Mouse (Mus musculus) gastrocnemius, postnatal 36 days (tissue): ENCODE data around the gene Olfr1333. TPM values are rescaled to one million over a fixed set of nuclear protein-coding genes. Genes with fewer than 3 reads are reported as not detected.
"Not testable (repeated sequence)": the region's sequence is repeated elsewhere in the genome, so short reads cannot be mapped to it uniquely, and the experiment has no call there.

Experiments used
- DNase-seq, 2 experiments: peaks; one replicate each; pipeline ENCODE4 v3.0.0; 2022
- intact Hi-C: fragments of 180-260 bp; cut with DNase I; formaldehyde crosslinking; loops from one replicate; pipeline ENCODE4 v1.15.1; 2025
- long read RNA-seq, 2 experiments: library from polyadenylated mRNA; stranded (forward); transcript quantifications; one replicate each; pipeline ENCODE4 v2.0.0; 2021
- total RNA-seq, 2 experiments: library from RNA; stranded (reverse); gene quantifications; 2 replicates each; pipeline ENCODE4 v1.2.3; 2021

Olfr1333 gene
- total RNA-seq = not detected
- long read RNA-seq, experiment 1 = 0 reads
- long read RNA-seq, experiment 2 = 0 reads

GRCm38 (mm10) chr4:118836179-118836578 lies at the start of gene Olfr1333:
Gene Olfr1333 (minus strand): TSS chr4:118836279.
- no peak for DNase-seq
- intact Hi-C loops = no loop called here

DNA sequence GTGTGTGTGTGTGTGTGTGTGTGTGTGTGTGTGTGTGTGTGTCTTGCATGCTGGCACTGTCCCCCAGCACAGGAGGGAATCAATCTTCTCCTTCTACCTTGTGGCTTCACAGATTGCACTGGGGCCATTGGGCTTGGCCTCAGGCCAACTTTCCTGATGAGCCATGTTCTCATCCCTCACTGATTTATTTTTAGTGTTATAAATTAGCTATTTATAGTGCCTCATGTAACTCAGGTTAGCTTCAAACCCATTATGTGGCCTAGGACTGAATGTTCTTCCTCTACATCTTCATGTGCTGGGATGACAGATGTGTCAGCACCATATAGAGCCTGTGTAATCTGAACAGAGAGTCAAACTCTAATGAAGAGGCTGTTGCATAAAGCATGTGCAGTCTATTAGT lies 31.5 kb upstream of the Olfr1333 start:
- DNase-seq = no peak
- intact Hi-C loops = no loop called here

- intact Hi-C loops = no loop called here
- no peak for DNase-seq
Measured at GRCm38 (mm10) chr4:118864349-118864748, 28.3 kb upstream of the Olfr1333 start, which contains the start of gene Olfr1331. Gene Olfr1331 (plus strand): TSS chr4:118864649.

DNA sequence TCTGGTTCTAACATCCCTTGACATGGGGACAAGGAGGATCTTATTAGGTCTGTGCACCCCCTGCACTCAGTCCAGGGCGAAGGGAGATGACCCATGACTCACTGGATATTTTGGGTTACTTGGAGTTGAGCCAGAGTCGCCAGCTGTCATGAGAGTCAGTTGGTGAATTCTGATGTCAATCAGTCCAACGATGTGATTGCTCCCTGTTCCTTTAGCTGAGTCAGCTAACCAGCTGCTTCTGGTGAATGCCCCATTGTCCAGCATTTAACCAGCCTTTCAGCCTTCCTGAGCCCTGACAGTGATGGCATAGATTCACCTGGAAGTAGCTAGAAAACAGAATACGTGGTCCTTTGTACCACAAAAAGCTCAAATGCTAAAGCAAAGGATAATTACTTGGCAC lies 26.6 kb upstream of the Olfr1333 start:
- intact Hi-C loops = no loop called here
- peak in 1 of 2 experiments; percentile 5 for DNase-seq

GRCm38 (mm10) chr4:118861791-118862190 lies 25.7 kb upstream of the Olfr1333 start:
- intact Hi-C loops = no loop called here
- no peak for DNase-seq

DNA sequence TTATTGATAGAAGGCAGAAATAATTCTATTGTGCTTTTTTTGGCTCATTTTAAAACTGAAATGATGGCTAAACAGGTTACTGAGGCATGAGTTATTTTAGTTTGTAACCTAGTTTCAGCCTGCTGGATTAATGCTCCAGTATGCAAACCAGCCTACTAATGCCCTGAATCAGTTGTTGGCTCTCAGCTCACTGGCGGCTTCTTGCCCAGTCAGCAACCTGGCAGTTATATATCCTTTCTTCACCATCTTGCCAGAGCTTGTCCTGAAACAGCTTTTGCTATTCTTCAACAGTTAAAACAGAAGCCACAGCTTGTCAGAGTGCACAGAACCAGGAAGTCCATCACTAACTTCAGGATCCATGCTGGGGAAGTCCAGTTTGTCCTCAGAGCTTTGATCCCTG lies 17.2 kb downstream of the Olfr1333 start:
- intact Hi-C loops = no loop called here
- DNase-seq = no peak

- intact Hi-C loops = no loop called here
- DNase-seq = no peak
Measured at GRCm38 (mm10) chr4:118809844-118810243, 26.2 kb downstream of the Olfr1333 start, which contains the start of gene Olfr1335. Gene Olfr1335 (minus strand): TSS chr4:118809944.

DNA sequence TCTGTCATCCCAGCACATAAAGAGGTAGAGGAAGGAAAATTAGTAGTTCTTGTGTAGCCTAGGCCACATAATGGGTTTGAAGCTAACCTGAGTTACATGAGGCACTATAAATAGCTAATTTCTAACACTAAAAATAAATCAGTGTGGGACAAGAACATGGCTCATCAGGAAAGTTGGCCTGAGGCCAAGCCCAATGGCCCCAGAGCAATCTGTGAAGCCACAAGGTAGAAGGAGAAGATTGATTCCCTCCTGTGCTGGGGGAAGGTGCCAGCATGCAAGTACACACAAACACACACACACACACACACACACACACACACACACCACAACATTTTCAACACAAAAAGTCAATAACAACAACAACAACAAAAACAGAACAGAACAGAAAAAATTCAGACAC lies 43.3 kb downstream of the Olfr1333 start:
- intact Hi-C loops, DNase-seq: not testable (repeated sequence)

GRCm38 (mm10) chr4:118782486-118782885 lies 53.6 kb downstream of the Olfr1333 start, which contains the start of gene Olfr1337:
Gene Olfr1337 (minus strand): TSS chr4:118782586.
- DNase-seq = no peak
- intact Hi-C loops = no loop called here

Other genes starting within 250 kb of the Olfr1333 start
- not detected for gene Cfap57, start 215.5 kb downstream of the Olfr1333 start, total RNA-seq
- 10 to 100 TPM; 21.7 to 28.9 TPM for gene Ebna1bp2, start 215.5 kb downstream of the Olfr1333 start, total RNA-seq
- not detected for gene Olfr62, start 177.3 kb downstream of the Olfr1333 start, total RNA-seq
- gene Olfr1342, start 143.5 kb downstream of the Olfr1333 start, total RNA-seq = not detected
- gene Olfr1341, start 132.8 kb downstream of the Olfr1333 start, total RNA-seq = not detected
- not detected for gene Olfr1340, start 116.1 kb downstream of the Olfr1333 start, total RNA-seq
- gene Olfr1339, start 104.1 kb downstream of the Olfr1333 start, total RNA-seq = not detected
- not detected for gene Olfr1338, start 77.5 kb downstream of the Olfr1333 start, total RNA-seq
- gene Olfr1337, start 53.7 kb downstream of the Olfr1333 start, total RNA-seq = not detected
- not detected for gene Olfr1335, start 26.3 kb downstream of the Olfr1333 start, total RNA-seq
- not detected for gene Olfr1331, start 28.4 kb upstream of the Olfr1333 start, total RNA-seq
- gene Olfr1330, start 52.3 kb upstream of the Olfr1333 start, total RNA-seq = not detected
- not detected for gene Olfr1329, start 81.2 kb upstream of the Olfr1333 start, total RNA-seq
- gene Olfr1328, start 102.3 kb upstream of the Olfr1333 start, total RNA-seq = not detected
- under 1 TPM; 0.36 to 0.86 TPM for gene Lao1, start 125.3 kb upstream of the Olfr1333 start, total RNA-seq